Mouse (Mus musculus) bone marrow macrophage, adult 2 months (primary cell): ENCODE results near the gene Fam229a. TPM values are rescaled to one million over a fixed set of nuclear protein-coding genes. Genes with fewer than 3 reads are reported as not detected.

ENCODE experiments used
- H3K27ac ChIP-seq: 2 replicates; pipeline ENCODE4 v1.5.1; 2012; ENCODE audit warnings: low read depth, low read length; ENCODE audit not compliant: insufficient read depth
- H3K4me1 ChIP-seq: 2 replicates; pipeline ENCODE4 v1.6.1; 2012; ENCODE audit warnings: low read length; ENCODE audit not compliant: control insufficient read depth, insufficient read depth
- H3K4me3 ChIP-seq: 2 replicates; pipeline ENCODE4 v1.5.1; 2012; ENCODE audit warnings: mild to moderate bottlenecking, low read length, moderate library complexity; ENCODE audit not compliant: insufficient read depth
- CTCF ChIP-seq: IDR thresholded peaks from 2 replicates; pipeline ENCODE4 v1.5.1; 2012; ENCODE audit warnings: low read depth, mild to moderate bottlenecking, low read length, moderate library complexity
- POLR2A ChIP-seq: IDR thresholded peaks from 2 replicates; pipeline ENCODE4 v1.6.1; 2012; ENCODE audit warnings: mild to moderate bottlenecking, low read depth, low read length, borderline replicate concordance
- polyA plus RNA-seq: library from polyadenylated mRNA; stranded (reverse); fragments of >200 nt; gene quantifications from 2 replicates; pipeline ENCODE4 v1.2.4, GENCODE M21; 2012; ENCODE audit not compliant: missing spikeins, insufficient read depth, insufficient read length

Gene Fam229a
- polyA plus RNA-seq, 1 experiment, result not detected

DNA sequence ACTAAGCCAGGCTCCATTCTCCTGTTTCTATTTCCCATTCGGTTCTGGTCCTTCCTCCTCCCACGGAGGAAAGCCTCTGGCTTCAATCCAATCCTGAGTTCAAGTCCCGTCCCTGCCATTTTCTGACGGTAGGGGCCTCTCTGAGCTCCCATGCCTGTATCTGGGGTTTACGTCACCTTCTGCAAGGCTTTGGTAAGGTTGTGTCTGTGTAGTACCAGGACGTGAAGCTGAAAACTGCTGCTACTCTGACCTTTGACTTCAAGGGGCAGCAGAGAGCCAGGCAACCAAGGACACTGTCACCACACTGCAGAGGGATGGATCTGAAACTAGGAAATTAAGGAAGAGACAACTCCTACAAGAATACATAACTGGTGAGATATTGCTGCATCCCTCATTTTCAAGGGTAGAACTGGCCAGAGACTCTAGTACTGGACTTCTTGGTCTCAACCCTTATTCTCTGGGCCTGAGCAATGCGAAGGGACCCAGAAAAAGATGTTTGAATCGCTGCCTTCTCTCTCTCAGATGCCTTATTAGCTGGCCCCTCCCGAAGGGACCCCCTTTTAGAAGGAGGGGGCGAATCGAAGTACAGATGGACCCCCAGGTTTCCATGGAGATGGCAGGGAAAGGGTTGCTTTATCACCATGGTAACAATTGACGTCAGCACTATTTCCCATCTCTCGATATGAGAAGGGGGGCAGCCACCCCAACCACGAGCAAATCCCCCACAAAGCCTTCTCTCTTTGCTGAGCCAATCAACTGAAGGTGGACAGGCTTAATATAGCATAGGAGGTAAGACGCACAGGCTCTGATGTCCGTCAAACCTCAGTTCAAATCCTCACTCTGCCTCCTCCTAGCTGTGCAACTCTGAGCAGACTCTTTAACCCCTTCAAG, 4.9 kb downstream of the Fam229a start:
- Histone ChIP-seq H3K27ac (peak overlapping the region; percentile 76), H3K4me3 (peak overlapping the region; percentile 31; the same call in 1 of the 2 replicates), H3K4me1 (peaks cover 45% of the 10 kb centered on the region)
- TF ChIP-seq POLR2A, result no peak
- TF ChIP-seq CTCF, result no peak

DNA sequence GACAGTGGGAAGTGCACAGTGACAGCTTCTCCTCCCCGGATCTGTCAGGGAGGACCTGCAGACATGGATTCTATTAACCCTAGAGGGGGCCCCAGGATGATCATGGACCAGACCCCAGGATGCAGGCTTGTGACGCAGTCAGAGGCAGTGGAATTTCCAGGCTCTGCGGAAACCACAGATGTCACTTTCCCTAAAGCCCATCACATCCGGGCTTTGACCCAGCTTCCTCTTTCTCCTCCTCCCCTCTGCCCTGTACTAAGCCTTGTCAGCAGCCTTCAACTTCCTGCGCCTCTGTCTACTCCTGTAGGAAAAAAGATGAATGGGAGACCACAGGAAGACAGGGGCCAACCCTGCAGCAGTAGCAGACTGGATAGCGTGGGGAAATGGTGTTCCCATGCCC, 5.6 kb downstream of the Fam229a start:
- peak overlapping the region; percentile 31 for H3K4me3 ChIP-seq
- H3K27ac ChIP-seq, result peak overlapping the region; percentile 90
- TF ChIP-seq CTCF, result no peak
- no peak for TF ChIP-seq POLR2A
- peaks cover 50% of the 10 kb centered on the region for H3K4me1 ChIP-seq

DNA sequence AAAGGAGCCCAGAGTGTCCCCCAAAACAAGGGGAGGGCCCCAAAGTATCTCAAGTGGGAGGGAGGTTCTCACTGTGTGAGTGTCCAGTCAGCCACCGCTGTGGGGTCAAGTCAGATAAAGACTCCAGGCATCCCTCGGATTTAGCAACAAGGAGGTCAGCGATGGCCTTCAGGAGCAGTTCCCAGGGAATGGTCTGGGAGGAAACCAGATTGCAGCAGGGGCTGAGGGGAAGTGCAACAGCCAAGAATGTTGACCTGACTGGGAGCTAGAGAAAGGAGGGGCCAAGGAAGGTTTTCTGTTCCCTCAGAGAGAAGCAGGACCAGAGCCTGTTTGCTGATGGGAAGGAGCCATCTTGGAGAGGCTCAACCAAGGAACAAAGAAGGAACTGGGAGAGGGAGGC, 8.0 kb downstream of the Fam229a start:
- no peak for TF ChIP-seq POLR2A
- no peak for TF ChIP-seq CTCF
- H3K27ac ChIP-seq, result peak overlapping the region; percentile 15; the same call in 1 of the 2 replicates
- H3K4me1 ChIP-seq, result peaks cover 70% of the 10 kb centered on the region
- H3K4me3 ChIP-seq, result no peak overlapping the region

DNA sequence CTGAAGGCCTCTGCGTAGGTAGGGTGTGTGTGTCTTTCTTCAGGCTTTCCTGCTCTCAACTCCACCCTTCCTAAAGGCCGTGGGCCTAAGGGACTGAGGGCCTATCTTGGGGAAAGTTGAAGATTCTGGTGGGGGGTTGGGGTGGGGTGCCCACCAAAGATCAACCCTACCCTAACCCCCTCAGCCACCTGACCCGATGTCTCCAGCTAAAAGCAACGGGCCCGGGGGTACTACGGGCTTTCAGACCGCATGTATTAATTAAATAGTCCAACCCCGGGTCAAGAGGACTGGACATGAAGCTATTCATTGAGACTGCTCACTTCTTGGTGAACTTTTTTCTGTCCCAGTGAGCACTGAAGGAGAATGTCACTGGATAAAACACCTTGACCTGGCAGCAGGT, 9.0 kb downstream of the Fam229a start:
- Histone ChIP-seq H3K4me3 (no peak overlapping the region), H3K4me1 (peaks cover 79% of the 10 kb centered on the region), H3K27ac (peak overlapping the region; percentile 65; the same call in 1 of the 2 replicates)
- TF ChIP-seq POLR2A (no peak), CTCF (no peak)

DNA sequence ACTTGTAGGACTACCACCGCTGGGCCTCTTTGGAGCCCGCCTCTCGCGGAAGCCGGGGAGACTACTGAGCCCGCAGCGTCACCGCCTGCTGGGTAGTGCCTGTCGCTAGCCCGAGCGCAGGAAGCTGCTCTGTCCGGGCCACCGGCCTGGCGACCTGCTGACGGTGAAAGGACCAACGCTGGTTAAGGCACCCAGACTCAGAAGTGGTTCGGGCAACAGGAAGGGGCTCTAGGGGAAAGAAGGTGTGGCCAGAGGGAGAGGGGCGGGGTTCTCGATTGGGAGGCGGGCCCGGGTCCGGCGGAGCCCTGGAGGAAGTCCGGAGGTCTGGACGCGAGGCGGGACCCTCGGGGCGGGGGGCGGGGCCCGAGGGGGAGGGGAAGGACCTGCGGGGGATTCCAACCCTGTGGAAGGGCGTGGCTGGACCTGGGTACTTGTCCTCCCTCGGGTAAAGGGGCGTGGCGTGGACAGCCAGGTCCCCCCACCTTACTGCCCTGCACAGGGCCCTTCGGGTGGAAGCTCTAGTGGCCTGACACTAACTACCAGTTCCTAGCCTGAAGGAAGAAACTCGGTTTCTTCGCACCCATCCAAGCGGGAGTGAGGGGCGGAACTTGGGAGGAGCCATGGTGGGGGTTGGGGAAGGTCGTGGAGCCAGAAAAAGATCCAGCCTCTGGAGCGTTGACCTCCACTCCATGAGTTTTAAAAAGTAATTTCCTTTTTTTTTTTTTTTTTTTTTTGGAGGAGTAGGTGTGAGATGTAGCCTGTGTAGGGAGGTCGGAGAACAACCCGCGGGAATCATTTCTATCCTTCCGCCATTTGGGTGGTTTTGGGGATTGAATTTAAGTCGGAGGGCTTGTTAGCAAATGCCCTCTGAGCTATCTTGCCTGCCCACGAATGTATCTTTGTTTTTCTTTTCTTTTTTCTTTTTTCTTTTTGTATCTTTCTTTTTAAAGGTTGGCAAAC, 9.9 kb downstream of the Fam229a start:
- Histone ChIP-seq H3K4me3 (peak overlapping the region; percentile 61), H3K4me1 (peaks cover 76% of the 10 kb centered on the region), H3K27ac (peak overlapping the region; percentile 65)
- TF ChIP-seq CTCF (no peak), POLR2A (no peak)

DNA sequence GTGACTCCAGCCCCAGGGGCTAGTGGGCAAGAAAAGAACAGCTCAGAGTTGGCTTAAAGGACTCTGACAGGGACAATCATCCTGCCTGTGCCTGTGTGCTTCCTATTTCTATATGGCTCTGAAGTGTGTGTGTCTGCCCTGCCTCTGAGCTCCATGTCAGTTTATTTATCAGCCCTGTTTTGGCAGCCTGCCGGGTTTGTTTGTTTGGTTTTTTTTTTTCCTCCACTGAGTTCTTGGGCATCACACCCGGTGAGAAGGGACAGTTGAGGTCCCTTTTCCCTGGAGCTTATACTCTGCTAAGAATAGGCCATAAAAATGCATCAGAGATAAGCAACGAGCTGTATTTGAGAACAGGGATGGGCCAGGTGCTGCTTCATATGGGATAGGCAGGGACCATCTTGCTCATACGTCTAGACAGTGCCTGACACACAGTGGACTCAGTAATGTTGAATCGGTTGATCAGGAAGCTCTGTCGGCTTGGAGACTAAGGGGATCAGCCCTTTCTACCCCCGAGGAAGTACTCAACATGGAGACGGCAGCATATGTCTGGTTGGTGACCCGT, 11.4 kb downstream of the Fam229a start:
- no peak for TF ChIP-seq POLR2A
- no peak for TF ChIP-seq CTCF
- H3K27ac ChIP-seq, result no peak overlapping the region
- H3K4me3 ChIP-seq, result no peak overlapping the region
- peaks cover 65% of the 10 kb centered on the region for H3K4me1 ChIP-seq

DNA sequence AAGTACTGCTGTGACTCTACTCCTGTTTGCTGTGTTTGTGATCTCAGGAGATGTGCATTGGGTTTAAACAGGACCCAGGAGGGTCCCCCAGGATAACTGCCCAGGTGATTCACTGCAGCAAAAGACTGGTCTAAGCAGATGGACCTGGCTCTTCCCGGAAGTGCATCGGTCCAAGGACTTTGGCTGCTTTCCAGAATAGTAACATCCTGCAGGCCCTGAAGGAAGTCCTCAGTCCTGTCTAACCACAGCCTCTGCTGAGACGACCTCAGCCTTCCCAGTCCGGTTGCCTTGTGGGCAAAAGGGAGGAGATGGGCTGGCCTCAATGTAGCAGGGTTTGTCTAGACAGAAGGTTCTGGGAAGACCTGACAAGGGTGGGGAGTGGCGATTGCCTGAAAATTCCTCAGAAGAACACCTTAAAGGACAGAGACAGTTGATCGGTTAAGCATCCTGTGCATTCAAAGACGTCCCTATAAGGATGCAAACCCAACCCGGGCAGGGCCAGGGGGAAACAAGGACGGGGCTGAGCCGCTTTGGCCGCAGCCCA, 12.0 kb downstream of the Fam229a start:
- H3K4me3 ChIP-seq, result no peak overlapping the region

DNA sequence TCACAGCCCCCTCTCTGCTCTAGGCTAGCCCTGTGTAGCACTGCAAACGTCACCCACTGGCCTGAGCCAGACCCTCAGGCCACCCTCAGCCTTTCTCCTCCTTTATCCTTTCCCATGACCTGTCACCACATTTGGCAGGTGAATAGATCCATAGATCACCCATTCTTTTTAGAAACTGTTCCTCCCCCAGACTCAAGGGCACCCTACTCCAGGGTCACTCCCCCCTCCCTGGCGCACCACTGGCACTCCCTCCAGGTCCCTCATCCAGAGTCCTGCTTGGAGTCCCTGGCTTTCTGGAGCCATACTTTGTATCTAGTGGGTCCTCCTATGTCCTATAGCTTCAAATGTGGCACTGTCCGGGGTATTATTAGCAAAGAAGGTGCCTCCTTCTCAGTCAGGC, 14.5 kb downstream of the Fam229a start:
- no peak for TF ChIP-seq CTCF
- TF ChIP-seq POLR2A, result no peak
- Histone ChIP-seq H3K4me3 (no peak overlapping the region), H3K4me1 (peaks cover 51% of the 10 kb centered on the region), H3K27ac (no peak overlapping the region)

More for the DNA sequence above, 12.0 kb downstream of the Fam229a start:
- peaks cover 64% of the 10 kb centered on the region for H3K4me1 ChIP-seq
- no peak for TF ChIP-seq POLR2A
- no peak for TF ChIP-seq CTCF
- H3K27ac ChIP-seq, result no peak overlapping the region
